Mouse (Mus musculus): ENCODE measurements around the gene Ckmt1. TPM values are rescaled to one million over a fixed set of nuclear protein-coding genes. Genes with fewer than 3 reads are reported as not detected.

Ckmt1 gene
- 1,214 and 1,240 TPM in 2 replicates for polyA plus RNA-seq (2015; fragmentation: Nextera tagmentation; extraction: Ambion mirVana)

GRCm38 (mm10) chr2:121357494-121357893 is at the start of gene Ckmt1:
TSS of gene Ckmt1 (plus strand) at chr2:121357714.
- Histone ChIP-seq H3K4me1 (replicated peaks; ENCODE audit: control insufficient read depth, insufficient read depth, low read length) (peaks cover 5% of the 10 kb centered on the region; the same call in 1 of the 2 replicates), H3K36me3 (ENCODE audit: control insufficient read depth, insufficient read depth) (peaks cover 6% of the 10 kb centered on the region; the same call in 1 of the 2 replicates), H3K4me2 (replicated peaks; ENCODE audit: low read depth) (peak within 1 kb of the TSS; percentile 80), H3K4me3 (ENCODE audit: low read depth, low read length) (peak within 1 kb of the TSS; percentile 51), H3K27me3 (replicated peaks; ENCODE audit: control insufficient read depth, insufficient read depth, low read length) (no peaks in the 10 kb centered on the region), H3K9ac (ENCODE audit: low read depth, low read length) (peak within 1 kb of the TSS; percentile 50), H3K27ac (ENCODE audit: low read depth, low read length) (peak within 1 kb of the TSS; percentile 93), H3K9me3 (ENCODE audit: control insufficient read depth) (no peaks in the 10 kb centered on the region)
- no peak for TF ChIP-seq CTCF (IDR thresholded peaks at IDR 0.05; ENCODE audit: low read depth)
- peak; percentile 61 for ATAC-seq
- WGBS = 19% methylated on average over 5 of the region's 5 CpGs

DNA sequence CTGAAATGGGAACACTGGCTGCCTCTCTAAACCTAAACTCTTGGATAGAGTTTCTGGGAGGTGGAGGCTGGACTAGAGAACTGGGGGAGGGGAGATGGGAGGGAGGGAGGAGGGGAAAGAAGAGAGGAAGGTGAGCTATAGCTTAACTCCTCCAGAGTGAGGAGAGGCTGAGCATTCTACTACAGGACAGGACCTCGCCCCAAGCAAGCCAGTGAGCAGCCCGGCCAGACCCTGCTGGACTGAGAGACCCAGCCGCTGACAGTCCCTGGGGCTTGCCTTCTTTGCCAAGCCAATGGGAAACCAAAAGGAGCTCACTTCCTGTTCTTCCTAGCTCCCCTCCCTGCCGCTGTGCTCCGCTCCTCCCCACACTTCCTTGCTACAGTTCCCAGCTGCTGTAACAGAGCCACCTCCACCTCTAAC is 48.5 kb upstream of the Ckmt1 start:
- peak overlapping the region; percentile 46 for H3K4me2 ChIP-seq (replicated peaks; ENCODE audit: low read depth)
- H3K4me1 ChIP-seq (replicated peaks; ENCODE audit: control insufficient read depth, insufficient read depth, low read length) = no peaks in the 10 kb centered on the region
- WGBS = 22% methylated on average over 5 of the region's 5 CpGs
- H3K36me3 ChIP-seq (ENCODE audit: control insufficient read depth, insufficient read depth) = peaks cover 14% of the 10 kb centered on the region; the same call in 1 of the 2 replicates
- no peak overlapping the region for H3K9ac ChIP-seq (ENCODE audit: low read depth, low read length)
- no peaks in the 10 kb centered on the region for H3K27me3 ChIP-seq (replicated peaks; ENCODE audit: control insufficient read depth, insufficient read depth, low read length)
- no peaks in the 10 kb centered on the region for H3K9me3 ChIP-seq (ENCODE audit: control insufficient read depth)
- TF ChIP-seq CTCF (IDR thresholded peaks at IDR 0.05; ENCODE audit: low read depth) = no peak
- H3K4me3 ChIP-seq (ENCODE audit: low read depth, low read length) = no peak overlapping the region
- H3K27ac ChIP-seq (ENCODE audit: low read depth, low read length) = no peak overlapping the region
- ATAC-seq = no peak

DNA sequence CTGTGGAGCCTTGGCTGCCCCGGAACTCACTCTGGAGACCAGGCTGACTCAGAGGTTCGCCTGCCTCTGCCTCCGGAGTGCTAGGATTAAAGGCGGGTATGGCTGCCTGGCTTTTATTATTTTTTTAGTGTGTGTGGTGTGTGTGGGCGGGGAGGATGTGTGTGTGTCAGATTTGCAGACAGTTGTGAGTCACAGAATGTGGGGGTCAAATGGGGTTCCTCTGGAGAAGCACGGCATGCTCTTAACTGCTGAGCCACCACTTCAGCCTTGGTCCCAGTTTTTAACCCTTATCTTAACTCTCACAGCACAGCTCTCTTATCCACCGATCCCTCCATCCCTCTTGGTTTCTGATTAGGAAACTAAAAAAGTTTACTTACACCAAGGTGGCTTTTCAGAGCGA is 41.2 kb upstream of the Ckmt1 start:
- no peaks in the 10 kb centered on the region for H3K4me1 ChIP-seq (replicated peaks; ENCODE audit: control insufficient read depth, insufficient read depth, low read length)
- no peak overlapping the region for H3K4me3 ChIP-seq (ENCODE audit: low read depth, low read length)
- 81% methylated on average over 8 of the region's 8 CpGs for WGBS
- no peaks in the 10 kb centered on the region for H3K9me3 ChIP-seq (ENCODE audit: control insufficient read depth)
- no peak for ATAC-seq
- peaks cover 24% of the 10 kb centered on the region for H3K36me3 ChIP-seq (ENCODE audit: control insufficient read depth, insufficient read depth)
- H3K27ac ChIP-seq (ENCODE audit: low read depth, low read length) = no peak overlapping the region
- TF ChIP-seq CTCF (IDR thresholded peaks at IDR 0.05; ENCODE audit: low read depth) = no peak
- H3K27me3 ChIP-seq (replicated peaks; ENCODE audit: control insufficient read depth, insufficient read depth, low read length) = no peaks in the 10 kb centered on the region
- H3K4me2 ChIP-seq (replicated peaks; ENCODE audit: low read depth) = no peak overlapping the region
- no peak overlapping the region for H3K9ac ChIP-seq (ENCODE audit: low read depth, low read length)

DNA sequence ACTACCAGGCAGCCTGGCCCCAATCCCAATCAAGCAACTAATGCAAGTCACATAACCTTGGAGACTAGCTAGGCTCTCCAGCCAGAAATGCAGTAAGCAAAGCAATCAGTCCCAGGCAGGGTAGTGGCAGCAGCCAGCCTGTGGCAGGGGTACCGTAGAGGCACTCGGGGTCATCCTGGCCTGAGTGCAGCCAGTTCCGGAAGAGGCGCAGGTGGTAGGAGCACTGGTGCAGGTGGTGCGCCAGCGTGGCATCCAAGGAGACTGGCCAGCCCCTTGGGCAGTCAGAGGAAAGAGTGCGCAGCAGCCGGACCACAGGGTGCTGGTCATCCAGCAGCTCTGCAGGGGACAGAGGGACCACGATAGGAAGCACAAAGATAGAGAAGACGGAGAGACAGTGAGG is 34.5 kb upstream of the Ckmt1 start:
- no peak overlapping the region for H3K27ac ChIP-seq (ENCODE audit: low read depth, low read length)
- no peaks in the 10 kb centered on the region for H3K4me1 ChIP-seq (replicated peaks; ENCODE audit: control insufficient read depth, insufficient read depth, low read length)
- H3K4me3 ChIP-seq (ENCODE audit: low read depth, low read length) = no peak overlapping the region
- ATAC-seq = no peak
- no peak for TF ChIP-seq CTCF (IDR thresholded peaks at IDR 0.05; ENCODE audit: low read depth)
- peaks cover 50% of the 10 kb centered on the region for H3K36me3 ChIP-seq (ENCODE audit: control insufficient read depth, insufficient read depth)
- H3K4me2 ChIP-seq (replicated peaks; ENCODE audit: low read depth) = no peak overlapping the region
- H3K9ac ChIP-seq (ENCODE audit: low read depth, low read length) = no peak overlapping the region
- H3K9me3 ChIP-seq (ENCODE audit: control insufficient read depth) = no peaks in the 10 kb centered on the region
- no peaks in the 10 kb centered on the region for H3K27me3 ChIP-seq (replicated peaks; ENCODE audit: control insufficient read depth, insufficient read depth, low read length)
- WGBS = 95% methylated on average over 10 of the region's 10 CpGs

- Histone ChIP-seq H3K36me3 (ENCODE audit: control insufficient read depth, insufficient read depth) (peaks cover 51% of the 10 kb centered on the region), H3K27ac (ENCODE audit: low read depth, low read length) (no peak overlapping the region), H3K9ac (ENCODE audit: low read depth, low read length) (no peak overlapping the region), H3K4me1 (replicated peaks; ENCODE audit: control insufficient read depth, insufficient read depth, low read length) (no peaks in the 10 kb centered on the region), H3K27me3 (replicated peaks; ENCODE audit: control insufficient read depth, insufficient read depth, low read length) (no peaks in the 10 kb centered on the region), H3K9me3 (ENCODE audit: control insufficient read depth) (no peaks in the 10 kb centered on the region), H3K4me2 (replicated peaks; ENCODE audit: low read depth) (no peak overlapping the region), H3K4me3 (ENCODE audit: low read depth, low read length) (no peak overlapping the region)
- no peak for ATAC-seq
- 82% methylated on average over 10 of the region's 10 CpGs for WGBS
- TF ChIP-seq CTCF (IDR thresholded peaks at IDR 0.05; ENCODE audit: low read depth) = no peak
Measured at GRCm38 (mm10) chr2:121323693-121324470, 33.6 kb upstream of the Ckmt1 start.

DNA sequence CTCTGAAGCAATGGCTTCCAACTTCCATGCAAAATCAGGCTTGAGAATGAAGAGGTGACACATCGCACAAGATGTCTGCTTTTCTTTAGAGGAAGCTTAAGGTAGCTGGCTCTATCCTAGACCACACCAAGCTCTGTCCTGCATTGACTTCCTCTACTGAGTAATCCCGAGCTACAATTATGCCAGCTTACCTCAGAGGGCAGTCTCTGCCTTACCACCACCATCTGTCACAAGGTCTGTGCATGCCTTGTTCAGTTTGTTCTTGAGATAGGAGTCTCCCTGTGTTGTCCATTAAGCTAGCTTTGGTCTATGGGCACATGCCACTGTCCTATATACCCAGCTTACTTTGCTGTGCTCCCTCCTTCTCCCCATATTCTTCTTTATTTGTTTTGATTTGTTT is 28.0 kb upstream of the Ckmt1 start:
- Histone ChIP-seq H3K4me2 (replicated peaks; ENCODE audit: low read depth) (no peak overlapping the region), H3K4me1 (replicated peaks; ENCODE audit: control insufficient read depth, insufficient read depth, low read length) (no peaks in the 10 kb centered on the region), H3K36me3 (ENCODE audit: control insufficient read depth, insufficient read depth) (peaks cover 48% of the 10 kb centered on the region), H3K9me3 (ENCODE audit: control insufficient read depth) (no peaks in the 10 kb centered on the region), H3K4me3 (ENCODE audit: low read depth, low read length) (no peak overlapping the region), H3K9ac (ENCODE audit: low read depth, low read length) (no peak overlapping the region), H3K27me3 (replicated peaks; ENCODE audit: control insufficient read depth, insufficient read depth, low read length) (no peaks in the 10 kb centered on the region), H3K27ac (ENCODE audit: low read depth, low read length) (no peak overlapping the region)
- no peak for ATAC-seq
- WGBS = 90% methylated on average over 2 of the region's 2 CpGs
- no peak for TF ChIP-seq CTCF (IDR thresholded peaks at IDR 0.05; ENCODE audit: low read depth)

Measured in intestine, postnatal 0 days (tissue).